Mouse (Mus musculus) liver, adult 2 months (tissue): Measurements from ENCODE around the gene Cd99l2.

Experiments
- CTCF ChIP-seq: fragments of 200-500 bp; IDR thresholded peaks from 2 replicates; pipeline ENCODE4 v1.5.1; 2011; ENCODE audit warnings: low read depth, low read length, control low read depth
- POLR2A ChIP-seq: fragments of 200-500 bp; IDR thresholded peaks from 2 replicates; pipeline ENCODE4 v1.6.1; 2011; ENCODE audit warnings: low read length, control low read depth; ENCODE audit not compliant: insufficient read depth; ENCODE audit errors: extremely low read depth

GRCm38 (mm10) chrX:71522889-71523288, 30.2 kb upstream of the Cd99l2 start:
- TF ChIP-seq CTCF (no peak), POLR2A (no peak)
